Mouse (Mus musculus): ENCODE data around the gene Plekhg3.

DNA sequence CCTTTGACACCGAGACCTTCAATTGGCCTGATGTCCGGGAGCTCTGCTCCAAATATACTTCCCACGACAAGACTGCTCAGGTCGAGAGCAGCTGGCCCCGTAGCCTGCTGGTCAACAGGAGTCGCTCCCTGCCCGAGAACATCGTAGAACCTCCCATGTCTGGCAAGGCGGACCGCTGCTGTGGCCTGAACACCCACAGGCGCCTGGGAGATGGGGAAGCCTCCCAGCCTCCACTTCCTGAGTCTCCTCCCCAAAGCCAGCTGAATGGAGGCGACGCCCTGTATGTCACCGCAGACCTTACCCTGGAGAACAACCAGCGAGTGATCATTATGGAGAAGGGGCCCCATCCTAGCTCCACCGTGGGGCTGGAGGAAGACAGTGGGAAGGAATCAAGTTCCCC lies 47.2 kb downstream of the Plekhg3 start:
- TF ChIP-seq CTCF (IDR thresholded peaks at IDR 0.05; ENCODE audit: low read depth, low read length) (no peak), POLR2A (IDR thresholded peaks at IDR 0.05; ENCODE audit: borderline replicate concordance, low read depth, low read length) (no peak)

All from bone marrow macrophage, adult 2 months (primary cell).